Mouse (Mus musculus) kidney, postnatal 25 days (tissue): ENCODE measurements around the gene Tnfrsf1b.

Experiments used
- DNase-seq, 2 experiments: peaks; one replicate each; pipeline ENCODE4 v3.0.0; 2021; ENCODE audit warnings: mixed read lengths in 2 of 2

Gene Tnfrsf1b

DNA sequence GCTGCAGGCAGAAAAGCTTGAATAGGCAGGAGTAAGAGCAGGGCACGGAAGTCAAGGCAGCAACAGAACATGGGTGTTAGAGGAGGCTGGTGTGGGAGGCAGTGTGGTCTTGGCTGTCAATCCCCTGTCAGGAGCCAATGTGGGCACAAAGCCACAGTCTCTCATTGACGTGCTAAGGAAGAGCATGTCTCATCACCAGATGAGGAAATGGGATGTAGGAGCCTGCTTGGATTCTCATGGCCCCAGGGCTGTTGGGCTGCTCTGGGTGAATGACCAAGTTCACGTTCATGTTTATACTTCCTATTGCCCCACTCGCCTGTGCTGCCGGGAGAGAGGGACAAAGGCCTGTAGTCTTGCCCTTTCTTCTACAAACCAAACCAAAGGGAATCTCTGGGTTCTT lies 28.8 kb downstream of the Tnfrsf1b start:
- no peak for DNase-seq

DNA sequence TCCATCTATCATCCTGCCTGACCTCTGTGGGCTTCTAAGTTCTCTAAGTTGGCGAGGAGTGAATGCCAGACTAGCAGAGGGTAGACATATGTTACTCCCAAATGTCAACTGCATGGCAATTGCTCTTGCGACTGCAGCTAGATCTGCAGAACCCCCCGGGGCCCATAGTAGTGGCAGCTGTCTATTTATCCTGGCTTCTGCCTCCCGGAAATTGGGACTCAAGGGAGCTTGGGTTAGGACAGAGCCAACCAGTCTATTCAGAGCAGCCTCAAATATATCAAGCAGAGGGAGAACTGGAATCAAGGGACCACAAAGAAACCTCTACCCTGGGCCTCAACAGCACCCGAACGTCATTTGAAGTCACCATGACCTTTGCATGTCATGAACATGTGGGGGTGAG lies 29.6 kb downstream of the Tnfrsf1b start:
- no peak for DNase-seq

DNA sequence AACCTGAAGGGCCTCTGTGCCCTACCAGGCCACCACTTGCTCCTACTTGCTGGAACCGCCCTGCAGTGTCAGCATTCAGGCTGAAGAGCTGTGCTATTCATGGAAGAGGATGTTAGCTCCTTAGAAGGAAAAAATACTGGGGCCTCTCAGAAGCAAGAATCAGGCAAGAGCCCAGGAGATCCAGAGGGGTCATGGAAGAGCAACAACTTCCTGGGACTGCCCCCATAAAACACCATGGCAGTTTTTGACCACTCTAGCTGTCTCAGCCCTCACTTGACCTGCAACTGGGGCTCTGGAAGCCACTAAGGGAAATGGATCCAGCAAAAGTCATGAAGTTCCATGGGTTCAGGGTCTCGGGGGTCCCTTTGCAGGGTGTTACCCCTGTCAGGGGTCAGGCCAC lies 31.3 kb downstream of the Tnfrsf1b start:
- peak; percentile 29 to 56 for DNase-seq

DNA sequence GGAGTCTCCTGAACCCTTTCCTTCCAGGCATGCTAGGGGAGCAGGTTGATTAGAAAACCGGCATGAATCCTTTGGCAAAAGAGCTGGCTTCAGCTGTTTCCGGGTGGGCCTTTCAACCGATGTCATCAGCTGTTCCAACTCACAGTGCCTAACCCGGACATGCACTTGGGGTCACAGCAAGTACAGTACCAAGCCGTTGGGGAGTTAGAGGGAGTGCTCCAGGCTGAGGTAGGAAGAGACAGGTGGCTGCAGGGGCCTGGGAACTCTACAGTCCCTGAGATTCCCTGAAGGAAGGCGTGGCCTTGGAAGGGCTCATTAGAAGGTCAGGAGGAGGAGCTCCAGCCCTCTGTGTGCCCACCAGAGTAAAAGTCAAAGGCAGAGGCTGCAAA lies 31.9 kb downstream of the Tnfrsf1b start:
- DNase-seq, result peak in 1 of 2 experiments; percentile 61

DNA sequence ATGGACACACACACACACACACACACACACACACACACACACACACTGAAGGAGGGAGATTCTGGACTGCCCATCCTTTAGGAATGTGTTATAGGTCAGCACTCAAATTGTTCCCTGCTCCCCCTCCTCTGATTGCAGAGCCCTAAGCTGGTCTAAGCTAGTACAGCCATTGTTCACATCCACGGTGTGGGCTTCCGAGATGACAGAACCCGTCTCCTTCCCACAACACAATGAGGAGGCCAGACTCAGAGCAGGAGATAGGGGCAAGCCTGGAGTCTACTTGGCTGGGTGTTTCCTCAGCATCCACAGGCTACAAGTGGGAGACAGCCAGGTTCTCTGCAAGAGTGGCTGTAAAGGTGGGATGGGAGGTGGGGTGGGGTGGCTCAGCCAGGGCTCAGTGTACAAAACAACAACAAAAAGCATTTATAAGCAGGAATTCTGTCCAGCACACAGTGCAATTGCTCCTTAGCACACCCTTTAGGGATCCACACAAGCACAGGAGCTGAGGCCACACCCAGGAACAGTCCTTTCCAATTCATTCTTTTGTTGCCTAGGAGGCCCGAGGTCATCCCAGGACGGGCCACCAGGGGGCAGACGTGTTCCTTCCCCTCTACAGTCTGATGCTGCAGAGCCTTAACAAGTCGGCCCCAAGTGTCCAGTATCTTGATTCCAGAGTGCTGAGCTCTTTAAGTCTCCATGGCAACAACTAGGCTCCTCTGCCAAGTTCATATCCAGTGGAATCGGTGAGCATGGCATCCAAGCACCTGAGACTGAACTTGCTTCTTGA lies 32.5 kb downstream of the Tnfrsf1b start:
- DNase-seq, result peak; percentile 86 to 94

DNA sequence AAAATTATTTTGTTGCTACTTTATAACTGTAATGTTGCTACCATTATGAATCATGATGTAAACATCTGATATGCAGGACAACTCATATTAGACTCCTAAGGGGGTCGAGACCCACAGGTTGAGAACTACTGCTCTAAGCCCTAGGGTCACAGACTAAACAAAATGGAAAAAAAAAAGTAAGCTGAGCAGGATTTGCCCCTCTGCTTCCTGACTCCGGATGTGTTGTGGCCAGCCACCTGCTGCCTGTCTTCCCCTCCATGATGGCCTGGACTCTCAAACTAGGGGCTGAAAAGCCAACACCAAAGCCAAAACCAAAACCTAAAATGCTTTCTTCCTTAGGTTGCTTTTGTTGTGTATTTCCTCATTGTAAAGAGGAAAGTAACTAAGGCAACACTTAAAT lies 35.6 kb downstream of the Tnfrsf1b start:
- no peak for DNase-seq

DNA sequence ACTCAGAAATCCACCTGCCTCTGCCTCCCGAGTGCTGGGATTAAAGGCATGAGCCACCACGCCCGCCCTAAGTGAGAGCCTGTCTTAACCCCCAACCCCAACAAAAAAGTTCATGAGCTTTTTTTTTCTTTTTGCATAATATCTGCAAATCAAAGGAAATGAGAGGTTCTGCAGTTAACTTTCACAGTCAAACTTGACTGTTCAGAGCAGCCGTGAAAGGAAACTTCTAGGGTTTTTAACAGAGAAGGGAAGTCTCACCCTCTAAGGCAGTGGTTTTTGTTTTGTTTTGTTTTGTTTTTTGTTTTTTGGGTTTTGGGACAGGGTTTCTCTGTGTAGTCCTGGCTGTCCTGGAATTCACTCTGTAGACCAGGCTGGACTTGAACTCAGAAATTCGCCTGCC lies 36.1 kb downstream of the Tnfrsf1b start:
- DNase-seq, result no peak

DNA sequence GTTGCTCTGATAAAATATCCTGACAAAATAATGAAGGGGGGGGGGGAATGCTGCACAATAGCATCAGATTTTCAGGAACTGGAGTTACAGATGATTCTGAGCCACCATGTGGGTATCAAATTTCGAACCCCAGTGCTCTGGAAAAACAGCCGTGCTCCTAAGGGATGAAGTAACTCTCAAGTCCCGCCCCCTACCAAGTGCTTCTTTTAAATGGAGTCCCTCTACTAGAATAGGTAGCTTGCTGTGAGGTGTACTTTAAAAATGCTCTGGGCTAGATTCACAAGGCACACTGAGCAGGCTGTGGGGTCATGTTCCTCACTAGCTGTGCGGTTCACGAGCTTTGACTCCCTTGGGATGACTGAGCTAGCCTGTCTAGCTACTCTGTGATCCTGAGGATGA lies 37.0 kb downstream of the Tnfrsf1b start:
- no peak for DNase-seq

DNA sequence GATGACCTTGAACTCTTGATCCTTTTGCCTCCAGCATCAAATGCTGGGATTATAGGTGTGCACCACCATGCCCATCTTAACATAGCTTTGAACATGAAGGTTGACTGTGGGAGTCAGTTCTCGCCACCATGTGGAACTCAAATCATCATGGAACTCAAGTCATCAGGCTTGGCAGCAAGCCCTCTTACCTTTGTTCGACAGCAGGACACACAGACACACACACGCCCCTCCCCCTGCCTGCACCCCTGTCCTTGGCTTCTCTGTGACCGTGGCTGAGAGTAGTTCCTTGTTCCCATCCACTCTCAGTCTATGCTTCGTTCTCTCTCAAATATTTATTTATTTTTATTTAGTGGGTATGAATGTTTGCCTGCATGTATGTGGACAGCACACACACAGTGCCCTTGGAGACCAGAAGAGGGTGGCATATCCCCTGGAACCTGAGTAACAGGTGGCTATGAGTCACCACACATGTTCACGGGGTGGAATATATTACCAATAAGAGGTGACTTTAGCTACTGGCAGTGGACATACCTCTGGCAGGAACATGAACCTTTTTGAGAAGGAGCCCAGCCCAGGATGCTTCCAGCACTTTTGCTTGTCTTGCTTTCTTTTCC lies 37.5 kb downstream of the Tnfrsf1b start:
- peak in 1 of 2 experiments; percentile 14 for DNase-seq

DNA sequence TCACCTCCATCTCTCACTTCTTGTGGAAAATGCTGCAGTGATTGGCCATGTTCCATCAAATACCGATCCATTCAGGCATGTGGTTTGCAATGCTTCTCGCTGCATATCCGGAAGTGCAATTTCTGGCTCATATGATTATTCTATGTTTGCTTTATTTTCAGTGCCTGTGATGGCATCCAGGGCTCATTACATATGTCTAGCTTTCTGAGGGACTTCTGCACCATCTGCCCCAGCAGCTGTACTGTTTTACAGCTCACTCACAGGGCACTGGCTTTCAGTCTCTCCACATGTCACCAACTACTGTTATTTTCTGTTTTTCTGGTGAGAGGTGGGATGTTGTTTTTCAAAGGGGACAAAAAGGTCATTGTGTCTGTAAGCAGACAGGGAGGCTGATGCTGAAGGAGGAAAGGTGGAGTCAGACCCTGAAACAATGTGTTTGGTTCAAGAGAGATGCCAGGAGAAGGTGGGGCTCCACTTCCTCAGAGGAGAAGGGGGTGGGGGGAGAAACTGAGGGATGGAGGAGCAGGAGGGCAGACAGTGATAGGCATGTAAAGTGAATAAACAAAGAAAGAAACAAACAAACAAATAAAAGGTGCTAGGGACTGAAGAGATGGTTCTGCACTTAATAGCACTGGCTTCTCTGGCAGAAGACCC lies 38.8 kb downstream of the Tnfrsf1b start:
- no peak for DNase-seq

DNA sequence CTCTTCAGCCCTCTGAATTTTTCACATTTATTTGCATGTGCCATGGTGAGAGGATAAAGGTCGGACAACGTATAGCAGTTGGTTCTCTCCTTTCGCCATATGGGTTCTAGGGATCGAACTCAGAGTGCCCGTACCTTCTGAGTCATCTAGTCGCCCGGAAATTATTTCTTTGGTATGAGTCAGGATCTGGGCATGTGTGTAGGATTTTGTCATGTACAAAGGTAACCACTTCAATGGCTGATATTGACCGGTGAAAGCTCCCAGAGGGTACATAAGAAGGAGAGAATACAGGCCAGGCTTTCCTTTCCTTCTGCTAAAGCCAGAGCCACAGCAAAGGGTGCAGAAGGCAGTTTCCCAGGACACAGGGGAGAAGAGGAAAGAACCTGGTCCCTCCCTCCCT lies 41.9 kb downstream of the Tnfrsf1b start:
- no peak for DNase-seq

DNA sequence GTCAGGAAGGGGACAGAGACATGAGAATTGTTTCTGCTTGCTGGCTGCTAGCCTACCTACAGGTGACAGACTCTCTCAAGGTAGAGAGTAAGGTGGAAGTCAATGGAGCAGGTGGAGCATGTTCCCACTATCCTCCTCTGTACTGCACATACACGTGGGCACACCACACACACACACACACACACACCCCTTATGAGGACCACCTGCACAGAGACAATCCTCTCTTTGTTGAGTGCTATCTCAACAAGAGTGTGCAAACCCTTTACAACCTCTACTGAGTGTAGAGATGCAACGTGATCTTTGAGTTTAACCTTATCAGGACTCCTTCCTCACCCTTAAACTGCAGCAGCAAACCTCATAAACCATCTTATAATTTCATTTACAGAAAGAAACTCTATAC lies 43.4 kb downstream of the Tnfrsf1b start:
- DNase-seq, result no peak

DNA sequence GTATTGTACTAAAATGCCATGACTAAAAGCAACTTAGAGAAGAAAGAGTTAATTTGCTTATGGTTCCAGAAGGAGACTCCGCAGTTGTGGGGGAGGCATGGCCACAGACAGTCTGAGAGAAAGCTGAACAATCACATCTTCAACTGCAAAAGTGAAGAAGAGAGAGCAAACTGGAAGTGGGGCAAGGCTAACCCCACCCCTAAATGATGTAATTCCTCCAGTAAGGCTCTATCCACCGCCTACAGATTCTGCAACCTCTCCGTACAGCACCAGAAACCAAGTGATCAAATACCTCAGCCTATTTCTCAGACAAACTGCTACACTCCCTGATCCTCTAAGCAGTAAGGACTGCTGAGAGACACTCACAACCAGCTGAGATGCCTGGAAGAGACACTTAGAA lies 45.2 kb downstream of the Tnfrsf1b start:
- no peak for DNase-seq

DNA sequence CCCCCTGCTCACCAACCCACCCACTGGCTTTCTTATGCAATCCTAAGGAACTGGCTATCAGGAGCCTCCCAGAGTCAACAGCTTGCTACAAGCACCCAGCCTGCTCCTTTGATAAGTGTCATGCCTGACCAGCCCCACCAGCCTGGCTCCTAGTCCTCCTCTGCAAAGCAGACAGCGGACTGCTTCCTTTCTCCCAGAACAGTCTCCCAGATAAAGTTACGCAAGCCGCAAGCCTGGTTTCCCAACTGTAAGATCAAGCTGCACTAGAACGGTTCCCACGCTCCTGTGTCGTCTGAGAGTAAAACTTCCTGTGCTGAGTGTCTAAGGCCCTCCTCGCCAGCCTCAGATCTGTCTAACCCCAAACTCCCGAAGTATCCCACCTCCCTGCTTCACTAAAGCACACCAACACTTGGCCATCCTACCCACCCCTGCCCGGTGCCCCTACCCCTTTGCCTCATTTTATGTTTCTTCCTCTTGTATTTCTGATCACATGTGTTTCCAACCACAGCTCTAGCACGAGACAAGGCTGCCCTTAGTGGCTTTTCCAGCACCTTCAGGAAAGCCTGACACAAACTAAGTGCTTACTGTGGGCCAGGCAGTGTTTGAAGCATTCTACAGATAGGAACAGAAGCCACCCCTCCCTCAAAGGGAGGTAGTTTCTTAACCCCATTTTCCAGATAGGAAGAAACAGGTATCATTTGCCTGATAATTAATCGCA lies 46.5 kb downstream of the Tnfrsf1b start:
- peak; percentile 11 to 52 for DNase-seq

DNA sequence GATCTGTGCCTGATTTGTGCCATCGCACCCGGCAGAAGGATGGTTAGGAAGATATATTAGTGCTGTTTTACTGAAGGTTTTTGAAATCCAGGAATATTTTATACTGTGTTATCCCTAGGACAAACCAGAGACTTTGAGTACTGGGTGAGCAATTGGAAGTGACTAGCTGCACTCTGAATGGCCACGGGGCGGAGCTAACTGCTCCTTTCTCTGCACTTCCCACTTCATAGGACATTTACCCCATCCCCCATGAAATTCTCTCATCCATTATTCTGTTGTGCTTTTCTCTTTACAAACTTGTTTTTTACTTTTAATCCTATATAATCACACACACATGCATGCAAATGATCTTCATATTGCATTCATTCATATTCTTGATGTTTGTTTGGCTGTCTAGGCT lies 50.1 kb downstream of the Tnfrsf1b start:
- DNase-seq, result no peak

DNA sequence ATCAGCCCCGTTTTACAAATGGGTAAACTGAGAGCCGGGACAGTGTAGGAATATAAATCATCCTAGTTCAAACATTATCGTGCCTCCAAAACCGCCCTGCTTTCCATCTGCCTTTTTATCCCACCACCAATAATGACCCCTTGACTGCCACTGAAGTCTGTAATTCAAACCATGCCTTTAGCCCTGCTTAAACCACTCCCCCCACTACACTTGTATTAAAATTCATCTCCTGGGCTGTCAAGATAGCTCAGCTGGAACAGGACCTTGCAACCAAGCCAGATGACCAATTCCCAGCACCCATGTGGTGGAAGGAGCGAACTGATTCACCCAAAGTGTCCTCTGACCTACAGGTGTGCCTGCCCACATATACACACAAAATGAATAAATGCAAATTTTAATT lies 51.5 kb downstream of the Tnfrsf1b start:
- no peak for DNase-seq

DNA sequence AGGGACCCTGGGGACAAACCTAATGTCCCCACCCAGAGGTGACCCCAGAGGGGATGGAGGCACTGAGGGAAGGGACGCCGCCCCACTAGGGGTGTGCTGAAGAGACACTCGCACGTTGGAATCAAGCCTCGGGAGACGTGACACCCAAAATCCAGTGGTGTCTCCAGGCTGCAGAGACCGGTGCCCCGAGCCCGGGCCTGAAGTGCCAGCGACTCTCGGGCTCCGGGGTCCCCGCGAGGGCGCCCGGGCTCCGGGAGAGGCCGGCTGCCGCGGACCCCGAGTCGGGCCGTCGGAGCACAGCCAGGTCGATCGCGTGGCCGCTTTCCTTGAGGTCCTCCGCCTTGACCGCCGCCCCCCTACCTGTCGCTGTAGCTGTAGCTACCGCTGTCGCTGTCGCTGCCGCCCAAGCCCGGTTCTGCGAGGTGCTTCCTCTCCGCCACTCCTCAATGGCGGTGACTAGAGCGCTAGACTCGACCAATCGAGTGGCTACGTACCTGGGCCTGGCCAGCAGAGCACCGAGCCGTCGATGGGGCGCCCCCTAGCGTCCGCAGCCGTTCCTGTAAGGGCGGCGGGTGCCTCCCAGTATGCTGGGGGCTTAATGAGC lies 52.0 kb downstream of the Tnfrsf1b start, which contains the start of gene Vps13d:
Gene Vps13d (minus strand): TSS at position 447 of the 604 bp plus-strand sequence.
- peak; percentile 95 for DNase-seq

DNA sequence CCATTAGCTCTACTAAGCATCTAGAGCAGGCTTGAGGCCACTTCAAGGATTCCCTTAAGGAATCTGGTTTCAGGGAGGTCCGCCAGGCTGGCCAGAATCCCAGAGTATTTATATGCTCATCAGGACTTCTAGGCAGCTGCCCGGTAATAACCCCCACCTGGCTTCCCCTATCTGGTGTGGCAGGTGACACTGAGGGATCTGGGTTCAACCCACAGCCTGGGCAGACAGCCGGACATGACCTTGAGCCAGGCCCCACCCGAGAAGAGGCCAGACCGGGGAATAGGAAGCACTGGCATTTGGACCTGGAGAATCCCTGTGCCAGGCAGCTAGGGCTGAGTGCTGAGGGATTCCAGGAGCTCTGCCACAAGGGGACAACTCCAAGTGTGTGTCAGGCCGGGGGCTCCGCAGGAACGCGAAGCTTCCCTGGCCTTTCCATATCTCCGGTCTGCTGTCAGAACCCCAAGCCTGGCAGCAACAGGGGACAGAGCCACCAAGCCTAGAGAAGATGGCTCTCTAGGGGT lies 52.6 kb downstream of the Tnfrsf1b start:
- peak; percentile 64 to 85 for DNase-seq

DNA sequence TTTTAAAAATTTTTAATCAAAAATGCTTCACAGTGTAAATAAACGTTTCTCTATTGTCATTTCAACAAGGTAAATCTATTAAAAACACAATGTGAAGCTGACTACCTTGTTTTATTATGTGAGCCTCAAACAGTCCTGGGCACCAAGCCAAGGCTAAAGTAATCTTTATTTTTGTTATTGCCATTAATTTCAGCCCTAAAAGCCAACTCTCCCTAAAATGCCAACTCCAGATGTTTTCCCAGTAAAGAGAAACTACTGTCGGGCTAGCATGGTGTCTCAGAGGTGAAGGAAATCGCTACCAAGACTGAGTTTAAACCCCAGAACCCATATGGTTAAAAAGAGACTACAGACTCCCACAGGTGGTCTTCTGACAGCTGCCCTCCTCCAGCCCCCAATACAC lies 53.3 kb downstream of the Tnfrsf1b start:
- no peak for DNase-seq

DNA sequence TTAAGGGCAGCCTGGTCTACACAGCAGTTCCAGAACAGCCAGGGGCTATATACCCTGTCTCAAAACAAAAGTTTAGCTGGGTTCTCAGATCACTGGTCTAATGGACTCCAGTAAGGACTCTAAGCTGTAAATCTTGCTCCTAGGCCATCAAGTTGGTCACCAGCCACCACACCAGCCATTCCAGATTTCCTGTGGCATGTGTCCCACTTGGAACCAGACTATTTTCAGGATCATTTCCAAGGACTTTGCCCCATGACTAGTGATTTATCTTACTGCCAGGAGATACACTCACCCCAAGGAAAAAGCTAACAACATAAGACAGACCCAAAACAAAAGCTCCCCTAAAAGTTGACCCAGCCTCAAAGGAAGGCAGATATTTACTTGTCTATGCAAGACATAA lies 54.0 kb downstream of the Tnfrsf1b start:
- DNase-seq, result peak; percentile 54 to 69

DNA sequence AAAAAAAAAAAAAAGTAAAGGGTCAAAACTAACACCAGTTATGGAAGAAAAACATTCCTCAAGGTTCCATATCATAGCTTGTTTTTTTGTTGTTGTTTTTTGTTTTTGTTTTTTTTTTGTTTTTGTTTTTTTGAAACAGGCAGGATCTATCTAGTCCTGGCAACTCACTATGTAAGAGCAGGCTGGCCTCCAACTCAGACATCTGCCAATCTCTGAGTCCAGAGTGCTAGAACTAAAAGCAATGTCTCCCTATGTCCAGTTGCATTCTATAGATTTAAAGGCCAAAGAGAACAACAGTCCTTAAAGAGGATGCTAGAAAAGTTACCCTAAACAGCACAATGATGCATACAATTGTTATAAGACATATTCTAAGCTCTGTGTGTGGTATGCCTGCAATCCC lies 58.1 kb downstream of the Tnfrsf1b start:
- DNase-seq, result no peak

DNA sequence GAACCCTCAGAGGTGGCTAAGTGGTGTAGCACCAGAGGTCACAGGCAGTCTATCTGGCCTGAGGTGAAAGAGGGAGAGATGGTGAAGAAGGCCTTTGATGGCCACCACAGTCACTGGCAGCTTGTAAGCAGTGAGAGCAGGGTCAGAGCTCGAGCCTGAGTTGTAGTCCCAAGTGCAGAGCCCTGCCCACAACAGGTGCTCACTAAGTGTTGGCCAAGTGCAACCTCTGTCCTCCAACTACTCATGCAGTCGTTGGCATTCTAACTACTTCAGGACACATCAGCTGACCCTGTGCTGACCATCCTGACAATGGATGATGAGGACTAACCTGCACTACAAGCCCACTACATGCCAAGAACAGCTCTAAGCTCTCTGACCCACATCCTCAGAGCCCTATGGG lies 59.1 kb downstream of the Tnfrsf1b start:
- DNase-seq, result no peak
